8 mouse cellular contexts compared by ENCODE assay signal in genomic region chr4:101234332-101234731, GRCm38 (mm10). TPM values are rescaled to one million over a fixed set of nuclear protein-coding genes. Genes with fewer than 3 reads are reported as not detected.
A peak's percentile ranks its signal among the peaks of the same experiment; 100 is the strongest.
DNase-seq lines count a peak whose midpoint lies in the region; ATAC-seq and TF ChIP-seq lines count a peak whose summit lies in the region.

No protein-coding gene starts in this region.

- no peaks in the 10 kb centered on the region for H3K27me3 ChIP-seq in embryonic facial prominence, embryonic 15.5 days
- no peaks in the 10 kb centered on the region for H3K27me3 ChIP-seq in heart, postnatal 0 days (ENCODE audit: control insufficient read depth, insufficient read depth, low read length)

- no peak for TF ChIP-seq EP300 in heart, postnatal 0 days (IDR thresholded peaks at IDR 0.05; ENCODE audit: low read depth)

- no peak overlapping the region for H3K4me3 ChIP-seq in embryonic facial prominence, embryonic 15.5 days (replicated peaks)
- no peak overlapping the region for H3K4me3 ChIP-seq in heart, postnatal 0 days (ENCODE audit: low read depth, low read length)

- WGBS in embryonic facial prominence, embryonic 15.5 days, result 30% methylated on average over 1 of the region's 1 CpGs
- WGBS in heart, postnatal 0 days, result 8% methylated on average over 1 of the region's 1 CpGs

- no peak overlapping the region for H3K4me2 ChIP-seq in embryonic facial prominence, embryonic 15.5 days (replicated peaks)
- H3K4me2 ChIP-seq in heart, postnatal 0 days (ENCODE audit: low read depth, low read length), result no peak overlapping the region

- no peaks in the 10 kb centered on the region for H3K9me3 ChIP-seq in embryonic facial prominence, embryonic 15.5 days (replicated peaks)
- H3K9me3 ChIP-seq in heart, postnatal 0 days (replicated peaks; ENCODE audit: control insufficient read depth, low read length), result no peaks in the 10 kb centered on the region

- H3K27ac ChIP-seq in embryonic facial prominence, embryonic 15.5 days (replicated peaks), result peak overlapping the region; percentile 65; the same call in 1 of the 2 replicates
- H3K27ac ChIP-seq in heart, postnatal 0 days (ENCODE audit: low read depth), result peak overlapping the region; percentile 52; the same call in 1 of the 2 replicates

- peak; percentile 80 for ATAC-seq in embryonic facial prominence, embryonic 15.5 days (ENCODE audit: insufficient number of reproducible peaks, low FRiP score, low TSS enrichment, low read depth)
- peak; percentile 67; the same call in 1 of the 2 replicates for ATAC-seq in heart, postnatal 0 days (ENCODE audit: insufficient read depth, low read depth)

- no peaks in the 10 kb centered on the region for H3K36me3 ChIP-seq in embryonic facial prominence, embryonic 15.5 days
- H3K36me3 ChIP-seq in heart, postnatal 0 days (replicated peaks; ENCODE audit: control insufficient read depth, insufficient read depth, low read length), result no peaks in the 10 kb centered on the region

- DNase-seq in cerebellum, adult 18-20 months, result peak; percentile 29
- DNase-seq in cerebellum, adult 8-10 months, result no peak
- peak; percentile 69 for DNase-seq in 3134 (ENCODE audit: extremely low read depth, insufficient read length, low spot score)
- DNase-seq in heart, postnatal 0 days (ENCODE audit: low spot score), result peak; percentile 63
- DNase-seq in layer of hippocampus, postnatal 10 days (ENCODE audit: low spot score in 2 of 2), result peak; percentile 38 to 58
- DNase-seq in lung, postnatal 36 days, result peak; percentile 88
- no peak for DNase-seq in T-cell, adult 2 months (ENCODE audit: low spot score)

- TF ChIP-seq CTCF in heart, postnatal 0 days (IDR thresholded peaks at IDR 0.05; ENCODE audit: low read depth), result no peak

- peaks cover 16% of the 10 kb centered on the region for H3K4me1 ChIP-seq in embryonic facial prominence, embryonic 15.5 days
- H3K4me1 ChIP-seq in heart, postnatal 0 days (ENCODE audit: control insufficient read depth, insufficient read depth), result peaks cover 24% of the 10 kb centered on the region

- H3K9ac ChIP-seq in embryonic facial prominence, embryonic 15.5 days, result no peak overlapping the region
- no peak overlapping the region; the same call in 1 of the 2 replicates for H3K9ac ChIP-seq in heart, postnatal 0 days (replicated peaks; ENCODE audit: low read depth, low read length)

RNA-seq across cellular contexts. Expression of gene Jak1, which starts 30.8 kb away (rescaled TPM):
- polyA plus RNA-seq in embryonic facial prominence, embryonic 15.5 days (2015; fragmentation: Nextera tagmentation; extraction: Ambion mirVana), result 80.2 and 81.4 TPM in 2 replicates
- total RNA-seq in heart, postnatal 0 days (2014; rRNA removed; ENCODE audit: low replicate concordance), result 37.4 and 44.2 TPM in 2 replicates
- polyA plus RNA-seq in heart, postnatal 0 days (2015; fragmentation: Nextera tagmentation; extraction: Ambion mirVana), result 55.1 and 63.4 TPM in 2 replicates
- 100 to 1,000 TPM; 110 TPM for total RNA-seq in layer of hippocampus, postnatal 10 days (2021)

Comparison
In these comparisons a context has a peak if more than half of its experiments do, and no peak if none do; other contexts are left out.
1. DNase-seq: peak in cerebellum, adult 18-20 months (2 of 2), 3134 (single experiment), heart, postnatal 0 days (single experiment), layer of hippocampus, postnatal 10 days (2 of 2) and lung, postnatal 36 days (single experiment); none in cerebellum, adult 8-10 months (single experiment) and T-cell, adult 2 months (single experiment).